Mouse (Mus musculus): ENCODE measurements around the gene BC016579.
A peak's percentile ranks its signal among the peaks of the same experiment; 100 is the strongest.

The BC016579 gene

GRCm38 (mm10) chr16:45640070-45640762 lies 13.7 kb downstream of the BC016579 start:
- no peak for DNase-seq

GRCm38 (mm10) chr16:45635826-45636225 lies 18.0 kb downstream of the BC016579 start:
- DNase-seq, result no peak

GRCm38 (mm10) chr16:45632420-45632819 lies 21.4 kb downstream of the BC016579 start:
- no peak for DNase-seq

- peak; percentile 44 to 53 for DNase-seq
These were observed 23.4 kb downstream of the BC016579 start for GRCm38 (mm10) chr16:45630347-45630960.

GRCm38 (mm10) chr16:45629497-45630105 lies 24.3 kb downstream of the BC016579 start:
- no peak for DNase-seq

- DNase-seq, result no peak
These were observed 28.5 kb downstream of the BC016579 start for GRCm38 (mm10) chr16:45625342-45625741.

- no peak for DNase-seq
These were observed 29.1 kb downstream of the BC016579 start for GRCm38 (mm10) chr16:45624791-45625190.

- no peak for DNase-seq
These were observed 30.6 kb downstream of the BC016579 start for GRCm38 (mm10) chr16:45623230-45623629.

GRCm38 (mm10) chr16:45619751-45620375 lies 34.0 kb downstream of the BC016579 start:
- DNase-seq, result no peak

GRCm38 (mm10) chr16:45615944-45616343 lies 37.9 kb downstream of the BC016579 start:
- DNase-seq, result no peak

- no peak for DNase-seq
These were observed 40.6 kb downstream of the BC016579 start for GRCm38 (mm10) chr16:45613247-45613646.

- DNase-seq, result no peak
These were observed 43.6 kb downstream of the BC016579 start, which contains the start of gene Gcsam for GRCm38 (mm10) chr16:45610267-45610666. TSS of gene Gcsam (plus strand) at chr16:45610380.

- DNase-seq, result peak in 1 of 2 experiments; percentile 8
These were observed 44.6 kb downstream of the BC016579 start for GRCm38 (mm10) chr16:45609300-45609699.

- DNase-seq, result no peak
These were observed 45.4 kb downstream of the BC016579 start for GRCm38 (mm10) chr16:45608481-45608954.

- no peak for DNase-seq
These were observed 58.4 kb downstream of the BC016579 start for GRCm38 (mm10) chr16:45595494-45595893.

- DNase-seq, result no peak
These were observed 60.2 kb downstream of the BC016579 start for GRCm38 (mm10) chr16:45593656-45594055.

- DNase-seq, result peak; percentile 38 to 39
These were observed 71.4 kb downstream of the BC016579 start for GRCm38 (mm10) chr16:45582512-45582911.

- DNase-seq, result no peak
These were observed 74.0 kb downstream of the BC016579 start for GRCm38 (mm10) chr16:45579883-45580282.
